Mouse (Mus musculus): ENCODE measurements at regions not wholly inside any gene's neighbourhood (a gene's known extent, or its start where the extent isn't known, plus 50 kb on each side); places are given as distances from the start of the nearest gene placed in this dataset.

DNA sequence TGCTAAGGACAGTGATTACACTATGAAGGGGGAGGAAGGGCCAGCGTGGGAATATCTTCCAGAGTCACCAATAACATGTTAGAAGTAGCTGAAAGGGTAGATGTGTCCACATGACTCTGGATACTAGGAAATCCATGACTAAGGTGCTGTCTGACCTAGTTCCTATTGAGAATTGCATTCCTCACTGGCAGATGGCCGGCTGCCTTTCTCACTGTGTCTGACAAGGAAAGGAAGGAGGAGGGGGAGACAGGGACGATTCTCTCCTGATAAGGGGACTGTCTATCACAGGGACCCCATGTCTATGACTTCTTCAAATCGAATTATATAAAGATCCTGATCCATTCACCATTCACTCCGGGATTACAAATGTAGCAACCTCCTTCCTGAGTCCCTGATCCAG is 289.9 kb downstream of the Zfp326 start:
- H3K27me3 ChIP-seq (ENCODE audit: insufficient read depth, low read length) = no peaks in the 10 kb centered on the region
- no peak overlapping the region for H3K4me3 ChIP-seq (replicated peaks; ENCODE audit: low read depth, low read length)
- TF ChIP-seq CTCF (IDR thresholded peaks at IDR 0.05; ENCODE audit: low read depth) = no peak
- no peaks in the 10 kb centered on the region for H3K4me1 ChIP-seq (replicated peaks; ENCODE audit: insufficient read depth, low read length)
- no peaks in the 10 kb centered on the region for H3K9me3 ChIP-seq (replicated peaks; ENCODE audit: low read length)
- ATAC-seq (replicated peaks; ENCODE audit: low FRiP score, low read depth) (no peak), DNase-seq (ENCODE audit: low spot score) (no peak)
- no peak overlapping the region for H3K9ac ChIP-seq (ENCODE audit: low read depth, low read length)
- H3K27ac ChIP-seq = no peak overlapping the region
- no peak overlapping the region for H3K4me2 ChIP-seq (ENCODE audit: low read length)
- no peaks in the 10 kb centered on the region for H3K36me3 ChIP-seq (ENCODE audit: insufficient read depth, low read length)
- 77% methylated on average over 5 of the region's 5 CpGs for WGBS

DNA sequence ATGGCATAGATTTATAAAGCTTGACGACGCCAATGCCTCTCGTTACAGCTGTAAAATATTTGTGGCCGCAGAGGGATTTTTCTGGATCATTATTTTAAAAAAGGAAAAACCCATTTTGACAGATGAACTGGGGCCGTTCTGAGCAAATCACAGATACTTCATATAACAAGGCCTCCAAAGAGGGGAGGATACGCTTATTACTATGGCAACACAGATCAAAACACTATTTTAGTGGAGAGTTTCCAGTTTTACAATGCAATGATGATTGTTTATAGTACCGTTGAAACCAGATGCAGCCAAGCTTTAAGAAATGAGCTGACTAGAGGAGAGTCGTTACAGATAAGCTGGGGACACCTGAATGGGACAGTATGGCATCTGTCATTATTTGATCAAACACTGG is 287.8 kb downstream of the Zfp326 start:
- no peak overlapping the region for H3K4me2 ChIP-seq (ENCODE audit: low read length)
- ATAC-seq (replicated peaks; ENCODE audit: low FRiP score, low read depth) = no peak
- H3K27me3 ChIP-seq (ENCODE audit: insufficient read depth, low read length) = no peaks in the 10 kb centered on the region
- H3K9me3 ChIP-seq (replicated peaks; ENCODE audit: low read length) = no peaks in the 10 kb centered on the region
- WGBS = 54% methylated on average over 8 of the region's 8 CpGs
- H3K4me3 ChIP-seq (replicated peaks; ENCODE audit: low read depth, low read length) = no peak overlapping the region
- H3K36me3 ChIP-seq (ENCODE audit: insufficient read depth, low read length) = no peaks in the 10 kb centered on the region
- H3K27ac ChIP-seq = no peak overlapping the region
- H3K4me1 ChIP-seq (replicated peaks; ENCODE audit: insufficient read depth, low read length) = no peaks in the 10 kb centered on the region
- no peak for DNase-seq (ENCODE audit: low spot score)
- no peak overlapping the region for H3K9ac ChIP-seq (ENCODE audit: low read depth, low read length)
- TF ChIP-seq CTCF (IDR thresholded peaks at IDR 0.05; ENCODE audit: low read depth) = no peak

DNA sequence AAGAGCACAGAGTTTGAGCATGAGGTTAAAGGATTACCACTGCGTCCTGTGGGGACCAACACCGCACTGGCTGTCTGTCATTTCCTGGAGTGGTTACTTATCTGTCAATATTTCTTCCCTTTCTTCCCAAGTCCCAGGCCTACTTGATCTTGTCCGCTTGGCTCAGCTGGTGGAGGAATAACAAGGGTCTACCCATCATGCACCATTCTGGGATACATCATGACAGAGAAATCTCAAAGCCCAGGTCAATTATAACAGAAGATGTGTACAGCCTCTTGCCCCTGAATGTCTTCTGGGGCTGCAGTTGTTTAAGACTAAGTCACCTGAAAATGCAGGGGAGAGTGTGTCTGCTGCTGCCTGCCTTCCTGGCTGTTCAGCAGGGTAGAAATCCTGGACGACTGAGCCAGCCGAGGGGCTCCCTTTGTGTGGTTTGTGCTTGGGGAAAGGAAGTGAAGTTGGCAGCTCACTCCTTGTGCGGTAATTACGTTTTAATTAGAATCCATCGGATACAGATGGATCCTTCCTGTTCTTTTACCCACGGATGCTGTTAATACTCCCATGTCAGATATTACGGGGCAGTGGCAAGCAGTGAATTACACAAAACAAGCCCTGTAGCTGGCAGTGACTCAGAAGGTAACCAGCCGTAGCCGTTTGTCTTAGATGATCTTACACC is 286.8 kb downstream of the Zfp326 start:
- no peak overlapping the region for H3K27ac ChIP-seq
- WGBS = 25% methylated on average over 12 of the region's 12 CpGs
- no peak for TF ChIP-seq CTCF (IDR thresholded peaks at IDR 0.05; ENCODE audit: low read depth)
- H3K9ac ChIP-seq (ENCODE audit: low read depth, low read length) = no peak overlapping the region
- H3K27me3 ChIP-seq (ENCODE audit: insufficient read depth, low read length) = no peaks in the 10 kb centered on the region
- no peaks in the 10 kb centered on the region for H3K4me1 ChIP-seq (replicated peaks; ENCODE audit: insufficient read depth, low read length)
- ATAC-seq (replicated peaks; ENCODE audit: low FRiP score, low read depth) = no peak
- H3K4me2 ChIP-seq (ENCODE audit: low read length) = no peak overlapping the region
- H3K9me3 ChIP-seq (replicated peaks; ENCODE audit: low read length) = no peaks in the 10 kb centered on the region
- H3K4me3 ChIP-seq (replicated peaks; ENCODE audit: low read depth, low read length) = no peak overlapping the region
- H3K36me3 ChIP-seq (ENCODE audit: insufficient read depth, low read length) = no peaks in the 10 kb centered on the region
- peak; percentile 51 for DNase-seq (ENCODE audit: low spot score)

DNA sequence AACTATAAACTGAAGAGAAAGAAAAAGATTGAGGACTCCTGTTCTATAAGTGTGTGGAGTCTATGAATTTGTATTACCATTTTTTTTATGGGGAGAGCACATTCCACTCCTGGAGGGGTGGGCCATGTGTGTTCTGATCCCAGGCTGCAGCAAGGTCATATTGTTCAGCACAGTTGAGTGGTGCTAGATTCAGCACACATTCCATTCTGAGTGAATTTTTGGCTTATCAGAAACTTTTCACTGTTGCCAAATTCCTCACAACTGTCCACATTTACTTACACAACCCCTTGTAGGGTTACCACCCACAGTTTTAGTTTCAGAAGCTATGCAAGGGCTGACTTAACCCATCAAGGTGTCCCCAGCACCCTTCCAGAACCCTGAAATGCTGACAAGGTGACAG is 262.7 kb downstream of the Zfp326 start:
- H3K4me3 ChIP-seq (replicated peaks; ENCODE audit: low read depth, low read length) = no peak overlapping the region
- H3K9ac ChIP-seq (ENCODE audit: low read depth, low read length) = no peak overlapping the region
- no peaks in the 10 kb centered on the region for H3K9me3 ChIP-seq (replicated peaks; ENCODE audit: low read length)
- TF ChIP-seq CTCF (IDR thresholded peaks at IDR 0.05; ENCODE audit: low read depth) = no peak
- H3K27me3 ChIP-seq (ENCODE audit: insufficient read depth, low read length) = no peaks in the 10 kb centered on the region
- no peaks in the 10 kb centered on the region for H3K4me1 ChIP-seq (replicated peaks; ENCODE audit: insufficient read depth, low read length)
- no peak overlapping the region for H3K4me2 ChIP-seq (ENCODE audit: low read length)
- H3K27ac ChIP-seq = no peak overlapping the region
- no peaks in the 10 kb centered on the region for H3K36me3 ChIP-seq (ENCODE audit: insufficient read depth, low read length)
- no peak for ATAC-seq (replicated peaks; ENCODE audit: low FRiP score, low read depth)
- DNase-seq (ENCODE audit: low spot score) = no peak

DNA sequence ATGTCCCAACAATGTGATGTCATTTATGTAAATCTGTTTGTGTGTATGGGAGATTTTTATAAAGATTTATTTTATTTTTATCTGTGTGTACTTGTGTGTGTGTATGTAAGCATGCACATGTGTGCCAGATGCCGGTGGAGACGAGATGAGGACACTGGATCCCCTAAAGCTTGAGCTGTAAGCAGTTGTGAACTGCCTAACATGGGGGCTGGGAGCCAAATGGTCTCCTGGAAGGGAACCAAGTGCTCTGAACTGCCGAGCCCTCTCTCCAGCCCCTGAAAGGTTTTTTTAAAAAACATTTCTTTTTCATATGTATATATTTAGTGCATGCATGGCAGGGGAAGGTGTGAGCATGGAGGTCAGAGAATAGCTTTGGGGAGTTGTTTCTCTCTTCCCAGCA is 246.6 kb downstream of the Zfp326 start:
- Histone ChIP-seq H3K4me2 (ENCODE audit: low read length) (no peak overlapping the region), H3K9ac (ENCODE audit: low read depth, low read length) (no peak overlapping the region), H3K27ac (no peak overlapping the region), H3K36me3 (ENCODE audit: insufficient read depth, low read length) (no peaks in the 10 kb centered on the region), H3K4me3 (replicated peaks; ENCODE audit: low read depth, low read length) (no peak overlapping the region), H3K27me3 (ENCODE audit: insufficient read depth, low read length) (no peaks in the 10 kb centered on the region), H3K4me1 (replicated peaks; ENCODE audit: insufficient read depth, low read length) (no peaks in the 10 kb centered on the region), H3K9me3 (replicated peaks; ENCODE audit: low read length) (no peaks in the 10 kb centered on the region)
- 45% methylated on average over 3 of the region's 3 CpGs for whole genome bisulfite sequencing
- DNase-seq (ENCODE audit: low spot score) (no peak), ATAC-seq (replicated peaks; ENCODE audit: low FRiP score, low read depth) (no peak)
- no peak for TF ChIP-seq CTCF (IDR thresholded peaks at IDR 0.05; ENCODE audit: low read depth)

DNA sequence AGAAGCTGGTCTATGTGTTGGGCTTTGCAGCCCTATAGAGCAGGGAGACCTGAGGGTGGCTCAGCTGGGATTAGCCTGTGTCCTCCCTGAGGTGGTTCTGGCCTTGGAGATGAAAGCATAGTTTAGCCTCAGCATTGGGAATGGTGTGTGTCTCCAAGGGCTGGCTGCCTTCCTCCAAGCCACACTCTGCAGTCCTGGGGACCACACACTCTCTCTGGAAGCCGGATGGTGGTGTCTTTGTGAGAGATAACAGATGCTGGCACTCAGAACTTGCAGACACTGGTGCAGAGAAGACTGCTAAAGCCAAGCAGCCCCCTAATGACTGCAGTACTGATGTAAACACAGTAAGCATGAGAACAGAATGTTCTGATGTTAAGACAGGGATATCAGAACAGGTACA is 243.2 kb downstream of the Zfp326 start:
- no peaks in the 10 kb centered on the region for H3K4me1 ChIP-seq (replicated peaks; ENCODE audit: insufficient read depth, low read length)
- WGBS = 58% methylated on average over 1 of the region's 1 CpGs
- no peak overlapping the region for H3K4me3 ChIP-seq (replicated peaks; ENCODE audit: low read depth, low read length)
- H3K27ac ChIP-seq = no peak overlapping the region
- no peak for TF ChIP-seq CTCF (IDR thresholded peaks at IDR 0.05; ENCODE audit: low read depth)
- H3K27me3 ChIP-seq (ENCODE audit: insufficient read depth, low read length) = no peaks in the 10 kb centered on the region
- H3K9me3 ChIP-seq (replicated peaks; ENCODE audit: low read length) = no peaks in the 10 kb centered on the region
- H3K9ac ChIP-seq (ENCODE audit: low read depth, low read length) = no peak overlapping the region
- no peaks in the 10 kb centered on the region for H3K36me3 ChIP-seq (ENCODE audit: insufficient read depth, low read length)
- no peak overlapping the region for H3K4me2 ChIP-seq (ENCODE audit: low read length)
- ATAC-seq (replicated peaks; ENCODE audit: low FRiP score, low read depth) (no peak), DNase-seq (ENCODE audit: low spot score) (peak; percentile 16)

DNA sequence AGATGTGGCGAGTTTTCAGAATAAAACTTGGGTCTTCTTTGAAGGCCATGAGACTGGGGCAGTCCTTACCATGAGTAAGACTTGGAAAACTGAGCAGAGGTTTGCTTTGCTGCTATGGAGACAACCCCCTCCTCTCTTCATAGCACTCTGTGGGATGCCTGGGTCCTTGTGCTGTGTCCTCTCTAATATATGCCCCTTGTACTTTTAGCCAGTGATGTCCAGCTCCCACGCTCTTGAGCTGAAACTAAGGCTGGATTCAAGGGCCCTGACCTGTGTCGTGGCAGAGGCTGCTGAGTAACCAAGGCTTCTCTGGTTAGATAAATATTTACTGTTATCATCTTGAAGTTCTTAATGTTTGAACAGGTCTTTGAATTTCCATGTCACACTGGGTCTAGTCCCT is 236.8 kb downstream of the Zfp326 start:
- no peak for DNase-seq (ENCODE audit: low spot score)
- no peak overlapping the region for H3K4me2 ChIP-seq (ENCODE audit: low read length)
- 67% methylated on average over 3 of the region's 3 CpGs for WGBS
- no peak for TF ChIP-seq CTCF (IDR thresholded peaks at IDR 0.05; ENCODE audit: low read depth)
- no peak overlapping the region for H3K4me3 ChIP-seq (replicated peaks; ENCODE audit: low read depth, low read length)
- H3K9ac ChIP-seq (ENCODE audit: low read depth, low read length) = no peak overlapping the region
- H3K36me3 ChIP-seq (ENCODE audit: insufficient read depth, low read length) = no peaks in the 10 kb centered on the region
- no peaks in the 10 kb centered on the region for H3K4me1 ChIP-seq (replicated peaks; ENCODE audit: insufficient read depth, low read length)
- no peaks in the 10 kb centered on the region for H3K9me3 ChIP-seq (replicated peaks; ENCODE audit: low read length)
- H3K27ac ChIP-seq = no peak overlapping the region
- H3K27me3 ChIP-seq (ENCODE audit: insufficient read depth, low read length) = no peaks in the 10 kb centered on the region
- ATAC-seq (replicated peaks; ENCODE audit: low FRiP score, low read depth) = no peak
